17 mouse cellular contexts compared by ENCODE assay signal in the genomic region with DNA sequence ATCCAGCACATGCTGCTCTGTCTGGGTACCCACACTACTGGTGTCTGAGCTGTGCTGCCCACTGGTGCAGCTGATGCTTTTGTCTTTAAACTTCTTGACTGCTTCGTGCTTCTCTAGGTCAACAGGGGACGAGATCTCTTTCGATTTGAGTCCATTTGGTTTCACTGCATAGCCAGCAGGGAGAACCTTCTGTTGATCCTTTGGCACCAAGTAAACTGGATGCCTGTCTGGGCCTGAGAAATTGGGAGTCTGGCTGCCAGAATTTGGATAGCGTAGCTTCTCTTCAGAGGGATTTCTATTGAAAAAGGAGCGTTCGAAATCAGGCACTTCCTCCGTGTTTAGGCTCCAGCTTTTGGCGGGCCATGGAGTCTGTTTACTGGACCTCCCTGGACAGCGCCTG. TPM values are rescaled to one million over a fixed set of nuclear protein-coding genes. Genes with fewer than 3 reads are reported as not detected.
"Had no signal": no experiment of that assay in that cellular context is flagged by ENCODE, and none has a peak within 500 bp of the region (broad histone marks: within the 10 kb centered on the region; RNA-seq: fewer than 3 reads in every experiment).

No protein-coding gene starts in this region.

- ATAC-seq: liver, postnatal 0 days; midbrain, embryonic 15.5 days had no signal

- H3K4me3 ChIP-seq: limb, embryonic 12.5 days; liver, embryonic 13.5 days; lung, embryonic 15.5 days; megakaryocyte, embryonic 14.5 days; midbrain, embryonic 15.5 days; neural tube, embryonic 13.5 days had no signal

- H3K36me3 ChIP-seq: limb, embryonic 12.5 days; liver, embryonic 13.5 days; lung, embryonic 15.5 days; midbrain, embryonic 15.5 days had no signal

- DNase-seq: kidney, postnatal 25 days; liver; liver, embryonic 13.5 days; liver, postnatal 0 days; lung, postnatal 14 days; right cerebral cortex, adult 18-20 months; right cerebral cortex, postnatal 25 days; thymus, adult 18-20 months; thymus, postnatal 14 days had no signal

- H3K4me1 ChIP-seq: liver, embryonic 13.5 days; lung, embryonic 15.5 days; megakaryocyte, embryonic 14.5 days; midbrain, embryonic 15.5 days had no signal

- H3K27me3 ChIP-seq: limb, embryonic 12.5 days; liver, embryonic 13.5 days; lung, embryonic 15.5 days; megakaryocyte, embryonic 14.5 days; midbrain, embryonic 15.5 days; neural tube, embryonic 13.5 days had no signal

- H3K27ac ChIP-seq: limb, embryonic 12.5 days; liver, embryonic 13.5 days; lung, embryonic 15.5 days; macrophage; midbrain, embryonic 15.5 days; neural tube, embryonic 13.5 days had no signal

RNA-seq across cellular contexts. Expression of gene Minar1, which starts 21.0 kb away (rescaled TPM):
- polyA plus RNA-seq: kidney, embryonic 16.5 days; liver, embryonic 13.5 days; macrophage; small intestine, adult 2 months had no signal
